Mouse (Mus musculus) ES-Bruce4 (cell line): Measurements from ENCODE around the gene Spata5. TPM values are rescaled to one million over a fixed set of nuclear protein-coding genes. Genes with fewer than 3 reads are reported as not detected.

Experiments
- H3K27ac ChIP-seq: 2 replicates; pipeline ENCODE4 v1.5.1; 2012; ENCODE audit warnings: low read length, inconsistent platforms; ENCODE audit not compliant: insufficient read depth
- H3K27me3 ChIP-seq: 2 replicates; pipeline ENCODE4 v1.6.1; 2012; ENCODE audit warnings: mild to moderate bottlenecking, low read length, inconsistent platforms; ENCODE audit not compliant: control insufficient read depth, poor library complexity, insufficient read depth, severe bottlenecking
- H3K36me3 ChIP-seq: 2 replicates; pipeline ENCODE4 v1.6.1; 2012; ENCODE audit warnings: inconsistent platforms, mild to moderate bottlenecking, low read length, moderate library complexity; ENCODE audit not compliant: control insufficient read depth, poor library complexity, insufficient read depth, severe bottlenecking
- H3K4me1 ChIP-seq: one replicate; pipeline ENCODE4 v1.8.1; 2011; ENCODE audit warnings: low read length; ENCODE audit not compliant: control insufficient read depth, insufficient read depth
- H3K4me3 ChIP-seq: 2 replicates; pipeline ENCODE4 v1.5.1; 2011; ENCODE audit warnings: low read depth, mild to moderate bottlenecking, low read length
- H3K9ac ChIP-seq: 2 replicates; pipeline ENCODE4 v1.6.1; 2012; ENCODE audit warnings: low read depth, mild to moderate bottlenecking, inconsistent platforms; ENCODE audit not compliant: poor library complexity, severe bottlenecking
- H3K9me3 ChIP-seq: replicated peaks from 2 replicates; pipeline ENCODE4 v1.6.1; 2012; ENCODE audit warnings: mild to moderate bottlenecking, low read length, inconsistent platforms; ENCODE audit not compliant: control insufficient read depth, poor library complexity, insufficient read depth, severe bottlenecking
- CTCF ChIP-seq: IDR thresholded peaks from one replicate; pipeline ENCODE4 v1.8.1; 2011; ENCODE audit warnings: low read depth, low read length
- EP300 ChIP-seq: IDR thresholded peaks from 2 replicates; pipeline ENCODE4 v1.6.1; 2011; ENCODE audit warnings: low read depth, low read length; ENCODE audit not compliant: insufficient read depth
- POLR2A ChIP-seq: IDR thresholded peaks from one replicate; pipeline ENCODE4 v1.8.1; 2011; ENCODE audit warnings: low read length; ENCODE audit not compliant: insufficient read depth
- polyA plus RNA-seq: library from polyadenylated mRNA; stranded (reverse); fragments of >200 nt; gene quantifications from 2 replicates; pipeline ENCODE4 v1.2.4, GENCODE M21; 2011; ENCODE audit warnings: low read depth; ENCODE audit not compliant: missing spikeins, insufficient read depth, insufficient read length

Gene Spata5
- polyA plus RNA-seq, 1 experiment: 56.6 TPM

GRCm38 (mm10) chr3:37602356-37602755, 182.7 kb downstream of the Spata5 start:
- H3K36me3 ChIP-seq: no peaks in the 10 kb centered on the region
- H3K27ac ChIP-seq: no peak overlapping the region
- H3K27me3 ChIP-seq: no peaks in the 10 kb centered on the region
- no peak overlapping the region for H3K9ac ChIP-seq
- no peaks in the 10 kb centered on the region for H3K4me1 ChIP-seq
- no peak for TF ChIP-seq CTCF
- TF ChIP-seq POLR2A: no peak
- no peak for TF ChIP-seq EP300
- no peak overlapping the region for H3K4me3 ChIP-seq
- H3K9me3 ChIP-seq: no peaks in the 10 kb centered on the region

GRCm38 (mm10) chr3:37602890-37603289, 183.2 kb downstream of the Spata5 start:
- no peak overlapping the region for H3K4me3 ChIP-seq

GRCm38 (mm10) chr3:37603541-37603940, 183.8 kb downstream of the Spata5 start:
- Histone ChIP-seq H3K27ac (no peak overlapping the region), H3K4me3 (no peak overlapping the region), H3K9ac (no peak overlapping the region), H3K9me3 (no peaks in the 10 kb centered on the region), H3K36me3 (no peaks in the 10 kb centered on the region), H3K27me3 (no peaks in the 10 kb centered on the region), H3K4me1 (no peaks in the 10 kb centered on the region)
- TF ChIP-seq POLR2A (no peak), EP300 (no peak), CTCF (no peak)

More at GRCm38 (mm10) chr3:37602890-37603289, 183.2 kb downstream of the Spata5 start:
- H3K36me3 ChIP-seq: no peaks in the 10 kb centered on the region
- no peaks in the 10 kb centered on the region for H3K27me3 ChIP-seq
- no peak overlapping the region for H3K27ac ChIP-seq
- no peaks in the 10 kb centered on the region for H3K4me1 ChIP-seq
- H3K9me3 ChIP-seq: no peaks in the 10 kb centered on the region
- TF ChIP-seq EP300 (no peak), CTCF (no peak), POLR2A (no peak)
- no peak overlapping the region for H3K9ac ChIP-seq

GRCm38 (mm10) chr3:37604976-37605875, 185.5 kb downstream of the Spata5 start:
- H3K9ac ChIP-seq: no peak overlapping the region
- TF ChIP-seq POLR2A (no peak), EP300 (no peak), CTCF (no peak)
- no peaks in the 10 kb centered on the region for H3K36me3 ChIP-seq
- no peak overlapping the region for H3K27ac ChIP-seq
- no peaks in the 10 kb centered on the region for H3K27me3 ChIP-seq
- no peaks in the 10 kb centered on the region for H3K4me1 ChIP-seq
- H3K9me3 ChIP-seq: no peaks in the 10 kb centered on the region
- H3K4me3 ChIP-seq: no peak overlapping the region

GRCm38 (mm10) chr3:37605876-37606238, 186.2 kb downstream of the Spata5 start:
- H3K27me3 ChIP-seq: no peaks in the 10 kb centered on the region
- no peaks in the 10 kb centered on the region for H3K36me3 ChIP-seq
- no peak overlapping the region for H3K4me3 ChIP-seq
- TF ChIP-seq CTCF: no peak
- TF ChIP-seq POLR2A: no peak
- no peak overlapping the region for H3K27ac ChIP-seq
- H3K4me1 ChIP-seq: no peaks in the 10 kb centered on the region
- no peak overlapping the region for H3K9ac ChIP-seq
- H3K9me3 ChIP-seq: no peaks in the 10 kb centered on the region

- Histone ChIP-seq H3K4me1 (no peaks in the 10 kb centered on the region), H3K9ac (no peak overlapping the region), H3K36me3 (no peaks in the 10 kb centered on the region), H3K9me3 (no peaks in the 10 kb centered on the region), H3K27me3 (no peaks in the 10 kb centered on the region), H3K27ac (no peak overlapping the region), H3K4me3 (no peak overlapping the region)
- no peak for TF ChIP-seq EP300
- TF ChIP-seq CTCF: peak; percentile 25
These were observed 189.2 kb downstream of the Spata5 start for GRCm38 (mm10) chr3:37608926-37609325.
